Mouse (Mus musculus) cerebellum, postnatal 4 days (tissue): ENCODE measurements around the gene Lingo2.

ENCODE experiments used
- DNase-seq, 2 experiments: peaks; one replicate each; pipeline ENCODE4 v3.0.0; 2022; ENCODE audit warnings: low spot score in 2 of 2, mixed read lengths in 1 of 2

Lingo2 gene

DNA sequence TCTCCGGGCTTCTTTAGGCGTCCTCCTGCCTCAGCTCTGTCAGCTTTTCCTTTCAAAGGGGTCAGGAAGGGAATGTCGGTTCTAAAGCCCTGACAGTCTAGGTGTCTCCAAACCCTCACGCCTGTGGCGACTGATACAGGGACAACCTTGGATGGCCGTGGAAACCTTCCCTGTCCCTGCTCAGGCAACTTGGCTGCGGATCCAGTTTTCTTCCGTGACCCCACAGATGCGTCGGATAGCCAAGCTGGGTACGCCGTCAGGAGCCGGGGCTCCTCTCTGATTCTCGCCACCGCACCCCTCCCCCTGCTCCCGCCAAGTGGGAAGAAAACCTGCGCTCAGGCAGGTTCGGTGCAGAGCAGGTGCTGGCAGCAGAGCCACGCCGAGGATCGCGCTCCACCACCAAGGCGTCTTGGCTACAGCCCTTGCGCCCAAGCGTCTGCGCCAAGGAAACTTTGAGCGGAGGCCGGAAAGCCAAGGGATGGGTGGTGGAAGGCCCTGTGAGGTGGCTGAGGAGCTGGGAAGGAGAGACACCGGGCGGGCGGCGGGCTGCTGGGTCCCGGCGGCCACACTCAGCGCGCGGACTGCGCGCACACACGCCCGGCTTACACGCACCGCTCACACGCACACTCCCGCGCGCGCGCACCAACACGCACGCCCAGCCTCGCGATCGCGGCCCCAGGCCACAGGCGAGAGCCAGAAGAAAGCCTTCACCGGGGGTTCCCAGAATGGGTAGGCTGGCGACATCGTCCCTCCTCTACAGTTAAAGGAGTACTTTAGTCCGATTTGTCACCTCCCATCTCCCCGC is at the start of gene Lingo2:
TSS of gene Lingo2 (minus strand) at position 598 of the 805 bp plus-strand sequence.
- DNase-seq: peak; percentile 22 to 37

DNA sequence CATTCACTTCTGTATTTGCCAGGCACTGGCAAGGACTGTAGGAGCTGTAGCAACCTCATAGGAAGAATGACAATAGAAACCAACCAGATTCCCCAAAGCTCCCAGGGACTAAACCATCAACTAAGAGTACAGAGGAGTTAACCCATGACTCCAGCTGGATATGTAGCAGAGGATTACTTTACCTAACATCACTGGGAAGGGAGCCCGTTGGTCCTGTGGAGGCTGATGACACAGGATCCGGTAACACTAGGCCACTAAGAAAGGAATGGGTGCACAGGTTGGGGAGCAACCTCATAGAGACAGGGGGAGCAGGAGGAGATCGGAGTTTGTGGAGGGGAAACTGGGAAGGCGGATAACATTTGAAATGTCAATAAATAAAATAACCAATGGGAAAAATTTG is 21.8 kb upstream of the Lingo2 start:
- DNase-seq: no peak

DNA sequence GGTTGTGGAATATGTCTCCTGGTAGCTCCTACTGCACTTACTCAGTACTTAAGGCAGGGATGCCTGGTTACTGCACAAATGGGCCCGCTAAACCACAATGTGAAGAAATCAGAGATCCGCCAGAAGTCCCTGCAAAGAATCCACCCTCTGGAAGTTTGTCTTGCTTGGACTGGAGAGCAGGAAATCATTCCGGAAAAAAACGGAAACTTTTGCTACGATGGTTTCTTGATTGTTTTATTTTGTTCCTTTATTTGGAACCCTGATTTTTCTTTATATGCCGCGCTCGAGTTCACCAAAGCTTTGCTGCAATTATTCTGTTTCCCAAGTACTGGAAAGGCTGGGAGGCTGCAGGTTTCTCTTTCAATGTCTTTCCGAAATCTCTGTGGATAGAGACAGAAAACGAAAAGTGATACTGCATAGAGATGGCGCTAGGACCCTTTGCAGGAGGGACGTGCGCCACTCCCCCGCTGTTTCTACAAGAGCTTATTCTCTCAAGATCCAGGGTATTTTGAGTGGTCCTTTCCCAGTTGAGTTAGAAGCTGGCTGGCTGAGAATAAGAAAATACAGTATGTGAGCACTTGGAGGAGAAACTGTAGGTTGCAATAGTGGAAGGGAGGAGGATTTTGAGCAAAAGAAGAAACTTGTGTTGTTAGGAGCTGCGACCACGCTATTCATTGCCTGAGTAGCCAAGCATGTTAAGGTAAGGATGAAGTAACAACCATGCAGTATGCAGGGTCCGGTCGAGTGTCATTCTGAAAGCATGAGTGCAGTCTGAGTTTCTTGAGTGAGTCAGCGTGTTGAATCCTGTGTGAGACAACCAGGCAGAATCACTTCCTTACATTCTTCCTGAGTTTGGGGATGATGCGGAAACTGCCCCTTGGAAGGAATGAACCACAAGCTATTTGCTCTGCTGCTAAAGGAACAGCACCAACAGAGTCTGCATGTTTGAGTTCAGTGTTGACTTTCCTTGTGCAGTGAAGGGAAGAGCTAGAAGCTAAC is 1.2 kb upstream of the Lingo2 start:
- DNase-seq: peak; percentile 10 to 18

DNA sequence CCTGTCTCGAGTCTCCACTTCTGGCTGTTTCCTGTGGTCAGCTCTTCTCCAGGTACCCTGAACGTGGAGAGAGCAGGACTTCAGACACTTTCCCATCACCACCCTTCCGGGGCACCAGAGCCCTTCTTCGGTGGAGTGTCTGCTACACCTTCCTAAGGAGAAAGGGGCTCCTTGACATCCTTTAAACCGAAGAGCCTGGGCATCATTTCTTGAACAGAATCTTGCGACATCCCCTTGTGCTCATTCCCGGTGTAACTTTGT is 338 bp upstream of the Lingo2 start:
- DNase-seq: no peak

DNA sequence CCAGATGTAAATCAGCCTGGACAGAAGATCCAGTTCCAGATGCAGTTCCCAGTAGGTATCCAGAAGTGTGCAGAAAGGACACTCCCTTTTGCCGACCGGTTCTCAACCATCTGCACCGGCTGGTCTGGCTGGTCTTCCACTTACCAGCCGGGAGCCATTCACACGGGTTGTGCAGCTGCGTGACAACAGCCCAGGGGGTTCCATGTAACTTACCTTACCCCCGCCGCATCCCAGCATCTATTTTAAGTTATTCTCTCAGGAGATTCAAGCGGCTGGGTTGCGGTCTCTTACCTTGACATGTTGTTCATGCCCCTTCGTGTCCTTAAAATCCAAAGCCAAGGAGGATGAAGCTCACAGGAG is 777 bp downstream of the Lingo2 start:
- peak; percentile 12 to 19 for DNase-seq

DNA sequence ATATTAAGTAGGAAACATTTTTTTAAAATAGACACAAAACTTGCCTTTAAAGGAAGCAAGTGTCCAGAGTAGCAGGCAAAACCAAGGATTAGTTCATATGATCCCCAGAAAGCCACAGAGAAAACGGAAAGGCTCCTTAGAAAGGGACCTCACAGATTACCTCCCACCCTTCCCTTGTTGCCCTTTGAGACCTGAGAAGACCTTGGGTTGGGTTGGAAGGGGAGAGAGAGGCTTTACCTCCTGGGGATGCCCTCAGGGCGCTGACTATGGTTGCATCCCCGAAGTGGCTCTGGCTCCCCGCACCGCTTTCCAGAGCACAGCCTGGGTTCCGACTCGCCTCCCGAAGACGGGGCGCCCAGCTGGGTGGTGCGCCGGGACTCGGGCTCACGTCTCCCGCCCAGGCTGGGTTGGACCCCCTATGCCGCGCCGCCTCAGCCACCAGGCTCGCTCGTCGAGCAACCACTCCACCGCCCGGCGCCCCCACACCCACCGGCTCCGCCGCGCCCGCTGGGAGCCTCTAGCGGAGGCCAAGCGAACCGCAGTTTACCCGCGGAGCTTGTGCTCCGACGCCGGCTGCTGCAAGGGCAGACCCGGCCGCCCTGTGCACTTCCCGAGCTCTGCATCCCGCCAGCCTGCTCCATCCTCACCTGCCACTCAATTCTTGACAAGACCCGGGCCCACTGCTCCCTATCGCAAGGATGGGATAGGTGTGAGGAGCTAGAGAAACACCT is 1.4 kb downstream of the Lingo2 start:
- peak; percentile 70 to 83 for DNase-seq

DNA sequence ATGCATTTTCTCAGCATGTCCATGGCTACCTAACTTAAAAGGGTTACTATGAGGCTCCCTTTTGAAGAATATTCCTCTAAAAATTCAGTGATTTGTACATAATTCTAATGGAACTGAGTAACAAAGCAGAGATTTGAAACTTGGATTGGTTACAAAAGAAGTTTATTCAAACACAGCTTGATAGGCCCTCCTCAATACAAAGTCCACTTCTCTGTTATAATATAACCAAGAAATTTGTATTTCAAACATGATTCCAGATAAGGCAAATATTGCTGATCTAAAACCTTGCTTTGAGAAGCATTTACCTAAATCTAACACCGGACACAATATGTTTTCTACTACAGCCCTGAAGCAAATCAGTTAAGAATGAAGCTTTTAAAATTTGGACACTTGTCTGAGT is 60.7 kb downstream of the Lingo2 start:
- DNase-seq: no peak

DNA sequence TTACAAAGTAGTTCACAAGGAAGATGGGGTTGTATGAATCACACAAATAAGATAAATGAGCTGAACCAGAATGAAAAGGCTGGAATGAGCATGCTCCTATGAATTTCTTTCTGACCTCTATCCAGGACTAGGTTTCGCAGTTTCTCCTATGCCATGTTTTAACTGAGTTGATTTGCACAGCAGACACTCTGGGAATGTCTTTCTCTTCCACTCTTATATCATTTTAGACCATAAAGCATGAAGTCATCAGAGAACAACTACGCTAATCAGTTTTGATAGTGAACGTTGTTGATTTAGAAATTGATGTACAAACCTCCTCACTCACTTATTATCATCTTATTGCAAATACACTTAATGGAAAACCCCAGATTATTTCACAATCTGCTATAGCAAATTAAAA is 61.2 kb downstream of the Lingo2 start:
- no peak for DNase-seq

DNA sequence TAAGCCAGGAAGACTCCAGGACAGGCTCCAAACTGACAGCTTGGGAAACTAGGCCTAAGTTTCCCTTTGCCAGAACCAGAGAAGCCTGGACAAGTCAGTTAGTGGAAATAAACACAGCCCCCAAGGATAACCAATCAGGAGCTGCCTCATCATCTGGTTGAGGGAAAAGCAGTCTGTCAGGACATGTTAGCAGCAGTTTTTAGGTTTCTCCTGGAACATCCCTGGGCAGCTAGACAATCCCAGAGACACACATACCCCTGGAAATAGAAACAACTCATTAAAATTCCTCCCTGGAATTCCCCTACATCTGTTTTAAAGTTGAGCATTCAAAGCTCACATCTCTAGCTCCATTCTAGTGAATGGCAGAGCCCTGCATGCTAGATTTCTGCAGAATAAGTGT is 76.8 kb downstream of the Lingo2 start:
- DNase-seq: no peak

DNA sequence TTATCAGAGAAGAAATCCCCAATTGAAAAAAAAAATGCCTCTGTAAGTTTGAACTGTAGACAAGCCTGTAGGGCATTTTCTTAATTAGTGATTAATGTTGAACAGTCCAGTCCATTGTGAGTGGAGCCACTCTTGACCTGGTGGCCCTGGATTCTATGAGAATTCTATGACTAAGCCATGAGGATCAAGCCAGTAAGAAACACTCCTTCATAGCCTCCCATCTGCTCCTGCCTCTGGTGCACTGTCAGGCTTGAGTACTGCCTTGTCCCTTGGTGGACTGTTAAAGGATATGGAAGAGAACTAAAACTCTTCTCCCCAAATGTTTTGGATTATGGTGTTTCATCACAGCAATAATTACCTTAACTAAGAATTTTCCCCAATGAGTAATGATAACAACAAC is 126.6 kb downstream of the Lingo2 start:
- no peak for DNase-seq

DNA sequence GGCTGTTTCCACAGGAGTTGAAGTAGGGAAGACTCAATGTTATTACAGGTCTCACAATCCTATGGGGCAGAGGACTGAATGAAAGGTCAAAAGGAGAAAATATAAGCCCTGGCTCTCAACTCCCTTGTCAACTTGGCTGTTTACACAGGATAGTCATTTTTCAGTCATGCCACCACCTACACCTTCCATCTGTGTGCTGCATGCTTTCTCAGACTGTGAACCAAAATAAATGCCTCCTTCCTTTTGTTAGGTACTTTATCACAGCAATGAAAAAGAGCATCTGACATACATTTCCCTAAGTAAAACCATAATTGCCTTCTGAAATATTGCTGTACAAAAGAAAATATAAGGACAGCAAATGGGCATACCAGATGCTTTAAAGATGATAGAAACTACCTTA is 129.6 kb downstream of the Lingo2 start:
- no peak for DNase-seq

DNA sequence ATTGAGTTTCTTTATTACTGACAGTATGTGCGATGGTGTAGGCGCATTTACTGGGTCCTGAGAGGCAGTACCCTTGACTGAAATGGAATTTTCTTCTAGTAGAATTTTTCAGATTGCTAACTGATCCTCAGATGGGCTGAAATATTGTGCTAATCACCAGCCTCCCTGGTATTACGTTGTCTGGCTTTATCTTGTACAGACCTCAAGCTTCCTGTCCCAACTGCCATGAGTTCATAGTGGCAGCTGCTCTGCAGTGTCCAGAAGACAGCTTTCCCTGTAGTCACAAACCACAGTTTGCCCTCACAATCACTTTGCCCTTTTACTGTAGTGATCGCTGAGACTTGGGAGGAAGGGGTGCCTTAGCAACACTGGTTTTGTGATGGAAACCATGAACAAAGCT is 176.5 kb downstream of the Lingo2 start:
- DNase-seq: no peak

DNA sequence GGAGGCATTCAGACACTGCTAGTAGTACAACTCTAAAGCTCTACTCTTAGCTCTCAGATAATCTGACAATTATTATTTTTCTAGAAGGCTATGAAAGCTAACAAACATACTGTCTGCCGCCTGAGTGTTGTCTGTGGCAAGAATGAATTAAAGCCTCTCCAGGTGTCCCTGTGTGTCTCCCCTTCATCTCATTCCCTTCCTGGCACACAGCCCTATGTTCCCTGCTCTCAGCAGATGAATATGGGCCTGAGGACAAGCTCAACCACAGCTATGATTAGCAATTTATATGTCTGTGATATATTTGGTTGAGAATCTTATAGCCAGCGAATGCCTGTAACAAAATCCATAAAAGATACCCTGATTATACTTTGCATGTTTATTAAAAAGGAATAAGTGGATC is 220.9 kb downstream of the Lingo2 start:
- no peak for DNase-seq

DNA sequence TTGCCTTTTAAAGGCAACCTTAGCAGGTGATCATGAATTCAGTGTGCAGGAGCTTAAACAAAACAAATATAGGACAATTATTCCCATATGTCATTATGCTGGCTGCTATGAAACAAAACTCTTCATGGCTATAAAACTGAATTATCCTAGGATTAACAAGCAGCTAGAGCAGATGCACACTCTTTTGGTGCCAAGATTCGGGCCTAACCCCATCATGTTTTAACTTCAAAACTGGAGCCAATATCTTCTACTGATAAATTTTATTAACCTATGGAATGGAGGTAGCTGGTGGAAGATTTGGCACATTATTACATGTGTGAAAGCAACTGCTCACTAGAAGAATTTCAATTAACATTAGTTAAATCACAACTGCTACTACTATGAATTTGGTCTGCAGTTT is 235.1 kb downstream of the Lingo2 start:
- DNase-seq: no peak

DNA sequence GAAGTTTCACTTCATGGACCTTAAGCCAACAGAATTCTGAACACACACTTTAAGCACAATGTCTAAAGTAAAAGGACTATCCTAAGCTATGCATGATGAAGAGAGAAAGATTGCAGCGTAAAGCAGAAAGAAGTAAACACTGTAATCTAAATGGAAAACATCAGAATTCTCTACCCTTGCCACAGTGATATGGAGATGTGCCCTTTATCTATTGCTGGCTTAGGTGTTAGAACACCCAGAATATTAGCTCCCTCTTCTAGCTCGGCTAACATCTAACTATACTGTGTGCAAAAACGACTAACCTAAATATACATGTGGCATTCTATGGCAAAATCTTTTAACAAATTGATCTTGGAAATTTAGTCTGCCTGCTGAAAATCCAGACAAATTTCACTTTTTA is 252.7 kb downstream of the Lingo2 start:
- no peak for DNase-seq

DNA sequence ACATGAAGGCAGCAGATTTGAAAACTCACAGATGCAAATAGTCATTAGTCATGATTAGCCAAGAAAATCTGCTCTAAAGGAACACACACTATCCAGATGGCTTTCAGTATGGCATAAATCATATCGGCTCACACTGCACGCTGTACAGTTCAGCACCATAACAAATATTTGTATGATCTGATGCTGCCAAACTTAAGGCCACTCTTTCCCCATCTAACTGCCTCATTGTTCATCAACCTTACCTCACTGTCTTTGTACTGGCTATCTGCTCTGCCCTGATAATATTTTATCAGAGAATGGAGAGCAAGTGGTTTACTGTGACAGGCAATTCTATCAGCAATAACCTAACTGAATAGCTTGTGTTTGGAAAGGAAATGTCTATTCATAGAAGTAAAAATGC is 254.7 kb downstream of the Lingo2 start:
- no peak for DNase-seq

DNA sequence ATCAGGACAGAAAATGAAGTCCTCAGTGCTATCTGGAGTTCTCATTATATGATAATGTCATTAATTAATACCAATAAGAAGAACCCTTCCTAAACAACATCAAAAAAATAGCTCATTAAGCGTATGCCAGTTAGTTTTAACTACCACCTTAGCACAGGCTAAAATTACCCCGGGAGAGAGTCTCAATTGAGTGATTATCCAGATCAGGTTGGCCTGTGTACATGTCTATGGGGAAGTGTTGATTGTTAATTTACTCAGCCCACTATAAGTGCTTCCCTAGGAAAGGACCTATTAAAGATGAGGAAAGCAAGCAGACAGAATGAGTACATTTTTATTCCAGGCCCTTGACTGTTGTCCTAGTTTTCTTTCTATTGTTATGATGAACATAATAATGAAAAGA is 291.6 kb downstream of the Lingo2 start:
- no peak for DNase-seq

DNA sequence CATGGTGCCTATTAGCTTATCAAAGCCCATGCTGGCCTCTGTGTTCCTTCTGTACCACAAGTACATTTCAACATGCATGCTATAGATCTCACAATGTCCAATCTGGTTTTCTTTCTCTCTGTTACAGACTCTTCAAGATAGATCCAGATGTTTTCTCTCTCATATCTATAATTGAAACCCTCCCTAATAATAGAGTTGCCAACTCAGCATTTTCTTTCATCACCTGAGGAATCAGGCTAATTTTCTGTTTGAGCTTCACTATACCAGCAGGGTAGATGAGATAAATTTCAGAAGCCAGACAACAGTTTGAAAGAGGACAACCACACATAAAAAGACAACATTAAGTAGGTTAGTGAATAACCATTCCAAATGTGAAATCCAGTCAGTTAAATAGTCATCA is 303.8 kb downstream of the Lingo2 start:
- no peak for DNase-seq

DNA sequence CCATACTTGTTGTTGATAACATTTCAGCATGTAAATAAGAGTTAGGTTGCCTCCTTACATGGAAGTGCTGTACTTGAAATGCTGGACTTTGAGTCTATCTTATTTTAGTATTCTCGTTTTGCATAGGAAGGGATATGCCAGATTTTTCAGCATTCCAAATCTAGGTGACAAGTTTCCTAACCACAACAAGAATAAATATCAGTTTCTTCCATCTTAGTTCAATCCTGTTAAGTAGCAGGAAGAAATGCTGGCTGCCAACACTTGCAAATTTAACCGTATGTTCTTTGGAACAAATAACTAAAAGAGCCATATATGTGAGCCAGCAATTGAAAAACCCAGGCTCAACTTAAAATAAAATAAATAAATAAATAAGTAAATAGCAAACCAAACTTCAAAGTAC is 315.9 kb downstream of the Lingo2 start:
- no peak for DNase-seq

DNA sequence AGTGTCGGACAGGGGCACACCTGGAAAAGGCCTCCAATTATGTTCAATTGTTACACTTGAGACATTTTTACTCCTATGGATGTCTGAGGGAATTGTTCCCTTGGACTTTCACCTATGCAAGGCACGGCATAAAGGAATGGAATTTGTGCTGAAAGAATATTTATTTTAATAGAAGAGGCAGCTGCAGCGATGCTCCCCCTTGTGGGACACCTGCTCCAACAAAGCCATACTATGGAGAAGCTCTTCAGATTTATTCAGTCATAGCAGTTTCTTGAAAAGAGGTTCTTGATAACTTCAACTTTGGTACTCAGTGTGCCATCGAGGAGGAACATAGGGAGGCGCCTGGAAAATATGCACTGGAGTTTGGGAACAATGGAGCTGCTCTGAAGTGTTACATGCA is 374.7 kb downstream of the Lingo2 start:
- no peak for DNase-seq

DNA sequence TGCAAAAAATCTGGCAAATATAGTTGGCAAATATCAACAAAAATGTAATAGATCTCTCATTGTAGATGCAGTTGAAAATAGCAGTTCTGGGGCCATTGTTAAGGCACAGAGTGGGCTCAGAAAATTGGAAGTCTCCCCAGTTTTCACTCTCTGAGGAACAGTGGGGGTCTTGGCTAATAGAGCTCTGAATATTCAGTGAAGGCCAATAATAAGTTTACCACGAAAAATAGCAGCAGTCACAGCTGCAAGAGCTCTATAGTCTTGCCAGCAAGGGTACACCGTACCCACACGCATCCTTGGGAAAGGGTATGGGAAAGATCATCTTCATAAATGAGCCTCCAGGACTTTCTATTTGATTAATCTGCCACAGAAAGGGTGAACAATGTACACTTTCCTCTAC is 375.3 kb downstream of the Lingo2 start:
- DNase-seq: no peak

DNA sequence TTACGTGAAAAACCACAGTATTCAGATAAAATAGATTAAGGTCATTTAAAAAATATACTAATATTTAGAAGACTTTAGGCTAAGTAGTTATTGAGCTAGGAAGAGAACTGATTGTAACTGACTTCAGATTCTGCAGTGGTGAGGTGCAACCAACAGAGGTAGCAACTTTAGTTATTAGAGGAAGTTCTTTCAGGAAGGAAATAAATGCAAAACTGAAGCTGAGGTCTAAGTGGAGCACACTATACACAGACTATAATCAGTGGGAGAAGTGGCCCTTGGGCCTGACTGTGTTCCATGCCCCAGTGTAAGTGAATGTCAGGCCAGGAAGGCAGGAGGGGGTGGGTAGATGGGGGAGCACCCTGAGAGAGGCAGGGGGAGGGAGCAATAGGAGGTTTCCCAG is 385.0 kb downstream of the Lingo2 start:
- DNase-seq: no peak

DNA sequence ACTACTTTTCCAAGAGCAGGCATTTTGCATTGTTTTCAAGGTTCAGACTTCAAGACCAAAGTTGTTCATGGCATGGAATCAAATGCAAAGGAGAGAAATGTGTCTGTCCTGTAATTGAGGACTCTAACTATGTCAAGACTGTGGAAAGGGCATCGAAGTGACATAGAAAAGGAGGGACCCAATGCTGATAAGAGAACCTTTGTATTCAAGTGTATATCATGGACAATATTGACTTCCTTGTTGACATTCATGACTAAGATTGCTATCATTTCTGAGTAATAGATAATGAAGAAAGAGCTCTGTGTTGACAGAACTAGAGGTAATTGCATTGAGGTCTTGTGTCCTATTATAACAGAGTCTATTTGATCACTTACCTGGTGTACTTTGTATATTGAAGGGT is 390.6 kb downstream of the Lingo2 start:
- DNase-seq: no peak
